Mouse (Mus musculus): ENCODE results near the gene Etv4. TPM values are rescaled to one million over a fixed set of nuclear protein-coding genes. Genes with fewer than 3 reads are reported as not detected.

Gene Etv4
- polyA plus RNA-seq (2012; fragmentation: generic; extraction: Trizol) = 21.2 TPM

DNA sequence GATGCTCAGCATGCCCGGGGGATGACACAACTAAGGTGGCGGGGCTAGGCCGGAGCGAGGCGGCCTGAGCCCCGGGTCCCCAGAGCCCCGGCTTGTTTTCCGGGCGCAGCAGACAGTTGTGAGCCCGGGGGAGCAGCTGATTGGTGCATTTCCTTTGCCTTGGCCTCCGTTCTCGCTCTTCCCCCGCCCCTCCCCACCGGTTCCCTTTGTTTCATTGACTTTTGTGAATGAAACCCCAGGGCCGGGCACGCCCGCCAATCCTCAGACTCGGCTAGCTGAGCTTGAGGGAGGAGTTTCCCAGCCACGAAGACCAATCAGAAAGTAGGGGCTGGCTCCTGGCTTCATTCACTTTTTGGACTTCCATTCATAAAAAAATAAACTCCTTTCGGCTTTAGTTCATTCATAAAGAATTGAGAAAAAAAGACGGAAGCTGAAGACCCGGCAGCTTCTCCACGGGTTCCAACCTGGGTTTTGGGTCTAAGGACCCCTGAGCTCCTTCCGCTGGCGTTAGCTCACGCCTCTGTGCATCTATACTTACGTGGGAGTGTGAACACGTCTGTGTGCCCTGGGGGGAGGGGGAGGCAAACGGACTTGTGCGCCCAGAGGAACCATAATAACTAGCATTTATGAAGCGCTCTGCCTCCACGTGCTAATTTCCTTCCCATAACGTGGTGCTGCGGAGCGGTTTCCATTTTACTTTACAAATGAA is at the start of gene Etv4:
Gene Etv4, minus strand, starts transcription at position 229 of the 709 bp plus-strand sequence.
- TF ChIP-seq MYOG (IDR thresholded peaks at IDR 0.05; ENCODE audit: control insufficient read depth in 1 of 3, insufficient read depth in 1 of 3, insufficient read length in 2 of 3, low read depth in 2 of 3) (no peak), POLR2A (IDR thresholded peaks at IDR 0.05; ENCODE audit: insufficient read length, low read depth) (peak; percentile 14)
- peak within 1 kb of the TSS; percentile 96 for H3K4me2 ChIP-seq (ENCODE audit: low read depth)
- no peaks in the 10 kb centered on the region for H3K27me3 ChIP-seq (ENCODE audit: control insufficient read depth, insufficient read depth, insufficient read length)
- H3K4me3 ChIP-seq = peak within 1 kb of the TSS; percentile 48
- H3K79me2 ChIP-seq (ENCODE audit: control insufficient read depth, insufficient read depth) = peaks cover 3% of the 10 kb centered on the region
- no peak within 1 kb of the TSS for H3ac ChIP-seq (ENCODE audit: control insufficient read depth, insufficient read length)
- H3K36me3 ChIP-seq (ENCODE audit: control insufficient read depth, insufficient read depth) = no peaks in the 10 kb centered on the region

- H3K4me2 ChIP-seq (ENCODE audit: low read depth) = peak overlapping the region; percentile 65
These were observed 46.8 kb upstream of the Etv4 start for GRCm38 (mm10) chr11:101832001-101832400.

DNA sequence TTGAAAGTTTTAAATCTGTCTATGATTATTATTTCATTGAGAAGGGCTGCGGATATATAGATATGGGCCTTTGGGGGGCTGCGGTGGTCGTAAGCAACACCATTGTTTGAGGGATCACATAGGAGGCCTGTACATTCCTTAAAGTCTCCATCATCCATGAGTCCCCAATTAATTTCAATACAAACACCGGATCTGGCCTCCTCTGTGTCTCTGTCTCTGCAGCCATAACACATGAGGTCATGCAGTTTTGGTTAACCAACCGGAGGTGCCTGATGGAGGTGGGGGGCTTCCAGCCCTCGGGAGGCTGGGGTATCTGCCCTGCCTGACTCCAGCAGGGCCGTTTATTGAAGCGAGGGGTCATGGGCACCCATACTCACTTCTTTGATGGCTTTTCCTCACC is 45.4 kb upstream of the Etv4 start:
- Histone ChIP-seq H3K4me2 (ENCODE audit: low read depth) (peak overlapping the region; percentile 36), H3K79me2 (ENCODE audit: control insufficient read depth, insufficient read depth) (no peaks in the 10 kb centered on the region), H3K36me3 (ENCODE audit: control insufficient read depth, insufficient read depth) (no peaks in the 10 kb centered on the region), H3ac (ENCODE audit: control insufficient read depth, insufficient read length) (no peak overlapping the region), H3K4me3 (no peak overlapping the region), H3K27me3 (ENCODE audit: control insufficient read depth, insufficient read depth, insufficient read length) (no peaks in the 10 kb centered on the region)
- TF ChIP-seq POLR2AphosphoS2 (IDR thresholded peaks at IDR 0.05; ENCODE audit: insufficient read length, low read depth) (no peak), USF1 (IDR thresholded peaks at IDR 0.05; ENCODE audit: low read depth) (no peak), TCF3 (IDR thresholded peaks at IDR 0.05; ENCODE audit: insufficient read length, low read depth) (no peak), MAX (IDR thresholded peaks at IDR 0.05; ENCODE audit: low read depth) (no peak), E2F4 (IDR thresholded peaks at IDR 0.05; ENCODE audit: insufficient read depth) (no peak), CEBPB (IDR thresholded peaks at IDR 0.05; ENCODE audit: insufficient read depth, poor library complexity, severe bottlenecking) (no peak)

More at GRCm38 (mm10) chr11:101832001-101832400, 46.8 kb upstream of the Etv4 start:
- Histone ChIP-seq H3K27me3 (ENCODE audit: control insufficient read depth, insufficient read depth, insufficient read length) (no peaks in the 10 kb centered on the region), H3K36me3 (ENCODE audit: control insufficient read depth, insufficient read depth) (no peaks in the 10 kb centered on the region), H3K79me2 (ENCODE audit: control insufficient read depth, insufficient read depth) (no peaks in the 10 kb centered on the region), H3K4me3 (no peak overlapping the region), H3ac (ENCODE audit: control insufficient read depth, insufficient read length) (no peak overlapping the region)
- TF ChIP-seq TCF3 (IDR thresholded peaks at IDR 0.05; ENCODE audit: insufficient read length, low read depth) = peak; percentile 11
- peak; percentile 38 to 78 (median 65) for TF ChIP-seq MYOD1 (IDR thresholded peaks at IDR 0.05; ENCODE audit: control insufficient read depth in 1 of 3, insufficient read length in 2 of 3, low read depth in 2 of 3)
- TF ChIP-seq USF1 (IDR thresholded peaks at IDR 0.05; ENCODE audit: low read depth) = no peak
- no peak for TF ChIP-seq MAX (IDR thresholded peaks at IDR 0.05; ENCODE audit: low read depth)
- peak; percentile 75 for TF ChIP-seq TCF12 (IDR thresholded peaks at IDR 0.05; ENCODE audit: insufficient read depth, poor library complexity, severe bottlenecking)
- TF ChIP-seq MYOG (IDR thresholded peaks at IDR 0.05; ENCODE audit: control insufficient read depth in 1 of 3, insufficient read depth in 1 of 3, insufficient read length in 2 of 3, low read depth in 2 of 3) = peak in 2 of 3 experiments; percentile 66 to 90
- no peak for TF ChIP-seq POLR2AphosphoS2 (IDR thresholded peaks at IDR 0.05; ENCODE audit: insufficient read length, low read depth)
- peak; percentile 61; the same call in 1 of the 2 replicates for TF ChIP-seq CEBPB (IDR thresholded peaks at IDR 0.05; ENCODE audit: insufficient read depth, poor library complexity, severe bottlenecking)

GRCm38 (mm10) chr11:101830112-101830511 is 44.9 kb upstream of the Etv4 start:
- Histone ChIP-seq H3K27me3 (ENCODE audit: control insufficient read depth, insufficient read depth, insufficient read length) (no peaks in the 10 kb centered on the region), H3K36me3 (ENCODE audit: control insufficient read depth, insufficient read depth) (no peaks in the 10 kb centered on the region), H3K79me2 (ENCODE audit: control insufficient read depth, insufficient read depth) (no peaks in the 10 kb centered on the region), H3K4me3 (no peak overlapping the region), H3K4me2 (ENCODE audit: low read depth) (peak overlapping the region; percentile 36), H3ac (ENCODE audit: control insufficient read depth, insufficient read length) (no peak overlapping the region)
- no peak for TF ChIP-seq POLR2A (IDR thresholded peaks at IDR 0.05; ENCODE audit: insufficient read length, low read depth)
- peak in 1 of 3 experiments; percentile 25 for TF ChIP-seq MYOD1 (IDR thresholded peaks at IDR 0.05; ENCODE audit: control insufficient read depth in 1 of 3, insufficient read length in 2 of 3, low read depth in 2 of 3)
- no peak for TF ChIP-seq POLR2AphosphoS2 (IDR thresholded peaks at IDR 0.05; ENCODE audit: insufficient read length, low read depth)

DNA sequence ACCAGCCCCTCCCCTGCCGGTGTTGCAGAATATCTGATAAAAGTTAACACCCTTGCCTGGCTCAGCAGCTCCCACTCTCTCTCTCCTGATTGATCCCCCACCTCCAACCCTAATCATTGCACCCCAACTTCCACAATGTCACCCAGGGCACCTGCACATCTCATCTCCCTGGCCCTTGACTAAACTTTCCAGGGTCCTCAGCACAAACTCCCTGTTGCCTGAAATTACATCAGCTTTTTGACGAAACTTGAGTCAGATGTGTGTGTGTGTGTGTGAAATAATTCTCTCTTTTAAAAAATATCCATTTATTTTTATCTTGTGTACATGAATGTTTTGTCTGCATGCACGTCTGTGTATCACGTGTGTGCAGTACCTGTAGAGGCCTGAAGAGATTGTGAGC is 43.5 kb upstream of the Etv4 start:
- Histone ChIP-seq H3K4me3 (no peak overlapping the region), H3K36me3 (ENCODE audit: control insufficient read depth, insufficient read depth) (no peaks in the 10 kb centered on the region), H3K27me3 (ENCODE audit: control insufficient read depth, insufficient read depth, insufficient read length) (no peaks in the 10 kb centered on the region), H3ac (ENCODE audit: control insufficient read depth, insufficient read length) (no peak overlapping the region), H3K4me2 (ENCODE audit: low read depth) (no peak overlapping the region), H3K79me2 (ENCODE audit: control insufficient read depth, insufficient read depth) (no peaks in the 10 kb centered on the region)
- TF ChIP-seq MAX (IDR thresholded peaks at IDR 0.05; ENCODE audit: low read depth) = no peak
- peak; percentile 94 for TF ChIP-seq CEBPB (IDR thresholded peaks at IDR 0.05; ENCODE audit: insufficient read depth, poor library complexity, severe bottlenecking)

GRCm38 (mm10) chr11:101823210-101823609 is 38.0 kb upstream of the Etv4 start:
- H3ac ChIP-seq (ENCODE audit: control insufficient read depth, insufficient read length) = no peak overlapping the region
- H3K79me2 ChIP-seq (ENCODE audit: control insufficient read depth, insufficient read depth) = no peaks in the 10 kb centered on the region
- TF ChIP-seq USF1 (IDR thresholded peaks at IDR 0.05; ENCODE audit: low read depth) = no peak
- no peak for TF ChIP-seq POLR2A (IDR thresholded peaks at IDR 0.05; ENCODE audit: insufficient read length, low read depth)
- no peak for TF ChIP-seq TCF12 (IDR thresholded peaks at IDR 0.05; ENCODE audit: insufficient read depth, poor library complexity, severe bottlenecking)
- TF ChIP-seq POLR2AphosphoS2 (IDR thresholded peaks at IDR 0.05; ENCODE audit: insufficient read length, low read depth) = no peak
- H3K4me3 ChIP-seq = no peak overlapping the region
- H3K4me2 ChIP-seq (ENCODE audit: low read depth) = no peak overlapping the region
- H3K36me3 ChIP-seq (ENCODE audit: control insufficient read depth, insufficient read depth) = no peaks in the 10 kb centered on the region
- no peaks in the 10 kb centered on the region for H3K27me3 ChIP-seq (ENCODE audit: control insufficient read depth, insufficient read depth, insufficient read length)

Data from myocyte (in vitro differentiated cells).